Mouse (Mus musculus) bone marrow macrophage, adult 2 months (primary cell): Measurements from ENCODE around the gene Gnai3.

Experiments
- CTCF ChIP-seq: IDR thresholded peaks from 2 replicates; pipeline ENCODE4 v1.5.1; 2012; ENCODE audit warnings: low read depth, mild to moderate bottlenecking, low read length, moderate library complexity
- POLR2A ChIP-seq: IDR thresholded peaks from 2 replicates; pipeline ENCODE4 v1.6.1; 2012; ENCODE audit warnings: mild to moderate bottlenecking, low read depth, low read length, borderline replicate concordance

DNA sequence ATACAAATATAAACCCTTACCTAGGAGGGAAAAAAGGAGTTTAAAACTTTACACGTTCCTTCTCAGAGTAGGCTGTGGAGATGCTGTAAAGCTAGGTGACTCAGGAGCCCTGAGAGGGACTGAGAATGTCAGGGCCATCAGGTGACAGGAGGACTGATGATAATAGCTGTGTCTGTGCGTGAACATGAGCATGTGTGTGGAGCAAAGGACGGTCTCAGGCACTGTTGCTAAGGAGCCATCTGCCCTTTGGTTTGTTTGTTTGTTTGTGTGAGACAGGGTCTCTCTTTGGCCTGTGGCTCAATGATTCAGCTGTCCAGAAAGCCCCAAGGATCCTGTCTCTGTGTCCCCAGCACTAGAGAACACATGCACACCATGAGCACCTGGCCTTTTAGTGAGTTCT lies 24.8 kb downstream of the Gnai3 start:
- TF ChIP-seq POLR2A (no peak), CTCF (no peak)
